15 mouse cellular contexts compared by ENCODE assay signal in genomic region chr9:98863463-98863862, GRCm38 (mm10). TPM values are rescaled to one million over a fixed set of nuclear protein-coding genes. Genes with fewer than 3 reads are reported as not detected.
DNase-seq lines count a peak whose midpoint lies in the region; TF ChIP-seq lines count a peak whose summit lies in the region.
"Had no signal": no experiment of that assay in that cellular context is flagged by ENCODE, and none has a peak within 500 bp of the region (broad histone marks: within the 10 kb centered on the region; RNA-seq: fewer than 3 reads in every experiment).

No protein-coding gene starts in this region.

- 0 out of 2 replicates have a peak, but pooled peaks have one; percentile 15 for TF ChIP-seq CTCF in cerebellum, adult 2 months (IDR thresholded peaks at IDR 0.05; ENCODE audit: borderline replicate concordance, insufficient read depth, low read depth, low read length)
- TF ChIP-seq CTCF in left cerebral cortex, adult 2 months (IDR thresholded peaks at IDR 0.05), result peak; percentile 36
- TF ChIP-seq CTCF in brain, embryonic 14.5 days (IDR thresholded peaks at IDR 0.05; ENCODE audit: borderline replicate concordance, extremely low read depth, insufficient read depth, insufficient read length), result peak; percentile 20; the same call in 1 of the 2 replicates

- H3K27me3 ChIP-seq in cerebellum, adult 2 months (ENCODE audit: control insufficient read depth, insufficient read depth, low read length), result no peaks in the 10 kb centered on the region

- no peak for DNase-seq in cerebellum, adult 2 months
- no peak for DNase-seq in cerebellum, adult 8-10 months
- DNase-seq in left cerebral cortex, adult 2 months (ENCODE audit: extremely low spot score in 1 of 2, low spot score in 2 of 2), result no peak
- no peak for DNase-seq in left cerebral cortex, postnatal 4 days
- peak; percentile 44 for DNase-seq in A20 (ENCODE audit: low read depth, low spot score)
- DNase-seq in brain, embryonic 14.5 days (ENCODE audit: low read depth), result peak; percentile 13
- no peak for DNase-seq in right cerebral cortex, postnatal 10 days (ENCODE audit: low spot score in 2 of 2)
- no peak for DNase-seq in cerebellum, adult 18-20 months
- DNase-seq: thymus, postnatal 36 days had no signal

- no peak for TF ChIP-seq POLR2A in cerebellum, adult 2 months (IDR thresholded peaks at IDR 0.05; ENCODE audit: borderline replicate concordance, insufficient read depth, low read length)
- TF ChIP-seq POLR2A in brain, embryonic 14.5 days (IDR thresholded peaks at IDR 0.05; ENCODE audit: borderline replicate concordance, extremely low read depth, insufficient read depth, insufficient read length, poor library complexity, severe bottlenecking), result no peak

- no peaks in the 10 kb centered on the region for H3K4me1 ChIP-seq in cerebellum, adult 2 months (ENCODE audit: control insufficient read depth, insufficient read depth, low read length)

- H3K4me3 ChIP-seq in cerebellum, adult 2 months (replicated peaks; ENCODE audit: insufficient read depth, low read depth, low read length), result no peak overlapping the region
- no peak overlapping the region for H3K4me3 ChIP-seq in left cerebral cortex, adult 2 months

- intact Hi-C loops in left cerebral cortex, adult 2 months (cut with DNase I), result no loop called here
- intact Hi-C loops in left cerebral cortex, postnatal 4 days (cut with DNase I), result no loop called here

- WGBS in cerebellum, adult 2 months, result 70% methylated on average over 3 of the region's 3 CpGs

- no peak overlapping the region for H3K27ac ChIP-seq in cerebellum, adult 2 months (ENCODE audit: insufficient read depth, low read length)
- H3K27ac ChIP-seq in left cerebral cortex, adult 2 months, result no peak overlapping the region

RNA-seq across cellular contexts. Expression of gene Prr23a3, which starts 1.1 kb away (rescaled TPM):
- not detected in 2 replicates for polyA plus RNA-seq in cerebellum, adult 2 months (2012; rRNA removed)
- total RNA-seq in left cerebral cortex, adult 2 months (2021), result not detected
- not detected for total RNA-seq in left cerebral cortex, postnatal 4 days (2021)
- polyA plus RNA-seq in brain, embryonic 14.5 days (2012; rRNA removed), result not detected in 2 replicates
- total RNA-seq: gastrocnemius, postnatal 4 days; heart, postnatal 10 days; left cerebral cortex, adult 18-20 months had no signal
- polyA plus RNA-seq: CD4-positive, CD25-positive, alpha-beta regulatory T cell, adult 4 months; forebrain, embryonic 11.5 days; liver, embryonic 16.5 days had no signal

RNA-seq across cellular contexts. Expression of gene Prr23a2, which starts 7.2 kb away (rescaled TPM):
- not detected in 2 replicates for polyA plus RNA-seq in cerebellum, adult 2 months (2012; rRNA removed)
- not detected for total RNA-seq in left cerebral cortex, adult 2 months (2021)
- not detected for total RNA-seq in left cerebral cortex, postnatal 4 days (2021)
- not detected in 2 replicates for polyA plus RNA-seq in brain, embryonic 14.5 days (2012; rRNA removed)
- total RNA-seq: gastrocnemius, postnatal 4 days; heart, postnatal 10 days; left cerebral cortex, adult 18-20 months had no signal
- polyA plus RNA-seq: CD4-positive, CD25-positive, alpha-beta regulatory T cell, adult 4 months; forebrain, embryonic 11.5 days; liver, embryonic 16.5 days had no signal

RNA-seq across cellular contexts. Expression of gene Prr23a1, which starts 21.2 kb away (rescaled TPM):
- not detected in 2 replicates for polyA plus RNA-seq in cerebellum, adult 2 months (2012; rRNA removed)
- total RNA-seq in left cerebral cortex, adult 2 months (2021), result not detected
- not detected for total RNA-seq in left cerebral cortex, postnatal 4 days (2021)
- 0.08 TPM in 1 of 2 replicates, not detected in the other for polyA plus RNA-seq in brain, embryonic 14.5 days (2012; rRNA removed)
- total RNA-seq: gastrocnemius, postnatal 4 days; heart, postnatal 10 days; left cerebral cortex, adult 18-20 months had no signal
- polyA plus RNA-seq: CD4-positive, CD25-positive, alpha-beta regulatory T cell, adult 4 months; forebrain, embryonic 11.5 days; liver, embryonic 16.5 days had no signal

RNA-seq across cellular contexts. Expression of gene 7420426K07Rik, which starts 39.5 kb away (rescaled TPM):
- not detected in 2 replicates for polyA plus RNA-seq in cerebellum, adult 2 months (2012; rRNA removed)
- total RNA-seq in left cerebral cortex, adult 2 months (2021), result not detected
- total RNA-seq in left cerebral cortex, postnatal 4 days (2021), result not detected
- polyA plus RNA-seq in brain, embryonic 14.5 days (2012; rRNA removed), result not detected in 2 replicates
- total RNA-seq: gastrocnemius, postnatal 4 days; heart, postnatal 10 days; left cerebral cortex, adult 18-20 months had no signal
- polyA plus RNA-seq: CD4-positive, CD25-positive, alpha-beta regulatory T cell, adult 4 months; forebrain, embryonic 11.5 days; liver, embryonic 16.5 days had no signal

Comparison
In these comparisons a context has a peak if more than half of its experiments do, and no peak if none do; other contexts are left out.
1. DNase-seq: peak in A20 (single experiment) and brain, embryonic 14.5 days (single experiment); none in cerebellum, adult 2 months (0 of 2), cerebellum, adult 8-10 months (single experiment), left cerebral cortex, adult 2 months (0 of 2), left cerebral cortex, postnatal 4 days (single experiment), right cerebral cortex, postnatal 10 days (0 of 2) and cerebellum, adult 18-20 months (0 of 2).
2. Peak in every context shown above with its lines, with median percentiles within 50 percentile points of each other: CTCF ChIP-seq.